Mouse (Mus musculus) limb, embryonic 13.5 days (tissue): ENCODE results near the gene Fam19a2. TPM values are rescaled to one million over a fixed set of nuclear protein-coding genes. Genes with fewer than 3 reads are reported as not detected.

Experiments
- ATAC-seq: fragments of 200-750 bp; cut with Nextera tagmentation; 2 replicates; pipeline ENCODE4 v1.8.0; 2017; ENCODE audit warnings: low read depth, moderate number of reproducible peaks, moderate TSS enrichment; ENCODE audit not compliant: low FRiP score
- H3K27ac ChIP-seq: fragments of 300-500 bp; sonication (generic); 2 replicates; pipeline ENCODE4 v1.5.1; 2015; ENCODE audit warnings: inconsistent platforms, mild to moderate bottlenecking, moderate library complexity
- H3K27me3 ChIP-seq: fragments of 300-500 bp; sonication (generic); 2 replicates; pipeline ENCODE4 v1.6.1; 2015; ENCODE audit warnings: mild to moderate bottlenecking, inconsistent platforms
- H3K36me3 ChIP-seq: fragments of 300-500 bp; sonication (generic); 2 replicates; pipeline ENCODE4 v1.6.1; 2015; ENCODE audit warnings: inconsistent platforms, mild to moderate bottlenecking, moderate library complexity
- H3K4me1 ChIP-seq: fragments of 300-500 bp; sonication (generic); 2 replicates; pipeline ENCODE4 v1.6.1; 2015; ENCODE audit warnings: inconsistent platforms
- H3K4me2 ChIP-seq: fragments of 300-500 bp; sonication (generic); replicated peaks from 2 replicates; pipeline ENCODE4 v1.6.1; 2015; ENCODE audit warnings: inconsistent platforms, mild to moderate bottlenecking, moderate library complexity
- H3K4me3 ChIP-seq: fragments of 300-500 bp; sonication (generic); 2 replicates; pipeline ENCODE4 v1.5.1; 2015; ENCODE audit warnings: moderate library complexity, mild to moderate bottlenecking, inconsistent platforms
- H3K9ac ChIP-seq: fragments of 300-500 bp; sonication (generic); 2 replicates; pipeline ENCODE4 v1.6.1; 2015; ENCODE audit warnings: mild to moderate bottlenecking, inconsistent platforms
- H3K9me3 ChIP-seq: fragments of 300-500 bp; sonication (generic); 2 replicates; pipeline ENCODE4 v1.6.1; 2016; ENCODE audit warnings: inconsistent platforms
- WGBS: fragments of 180-500 bp; shearing (Covaris S2); methylation state at CpG from one replicate; pipeline ENCODE4 v1.1.7; 2015; 5-methylcytosine and 5-hydroxymethylcytosine counted together
- polyA plus RNA-seq: library from polyadenylated mRNA; unstranded; fragments of >200 nt; fragmentation: Nextera tagmentation; extraction: Ambion mirVana; gene quantifications from 2 replicates; pipeline ENCODE4 v1.2.1, GENCODE M21; 2015

Fam19a2 gene
- polyA plus RNA-seq, 1 experiment from 2014 or later: 8.0 TPM

- no peaks in the 10 kb centered on the region for H3K36me3 ChIP-seq
- no peak overlapping the region for H3K4me2 ChIP-seq
- H3K4me1 ChIP-seq: no peaks in the 10 kb centered on the region
- no peak for ATAC-seq
- no peak overlapping the region for H3K9ac ChIP-seq
- WGBS: 69% methylated on average over 8 of the region's 8 CpGs
- no peak overlapping the region for H3K4me3 ChIP-seq
- H3K27ac ChIP-seq: no peak overlapping the region
- H3K9me3 ChIP-seq: no peaks in the 10 kb centered on the region
- no peaks in the 10 kb centered on the region for H3K27me3 ChIP-seq
These were observed 428.6 kb downstream of the Fam19a2 start for GRCm38 (mm10) chr10:123692186-123692925.

GRCm38 (mm10) chr10:123692926-123693224, 429.1 kb downstream of the Fam19a2 start:
- Histone ChIP-seq H3K36me3 (no peaks in the 10 kb centered on the region), H3K9ac (no peak overlapping the region), H3K27me3 (no peaks in the 10 kb centered on the region), H3K9me3 (no peaks in the 10 kb centered on the region), H3K4me1 (no peaks in the 10 kb centered on the region), H3K4me3 (no peak overlapping the region), H3K27ac (no peak overlapping the region), H3K4me2 (no peak overlapping the region)
- 90% methylated on average over 4 of the region's 4 CpGs for WGBS
- ATAC-seq: no peak

- no peak overlapping the region for H3K9ac ChIP-seq
- no peaks in the 10 kb centered on the region for H3K27me3 ChIP-seq
- H3K27ac ChIP-seq: no peak overlapping the region
- WGBS: 81% methylated on average over 4 of the region's 4 CpGs
- H3K4me3 ChIP-seq: no peak overlapping the region
- no peak overlapping the region for H3K4me2 ChIP-seq
- no peaks in the 10 kb centered on the region for H3K9me3 ChIP-seq
- no peak for ATAC-seq
- H3K4me1 ChIP-seq: 0 out of 2 replicates have a peak, but pooled peaks cover 3% of the 10 kb centered on the region
- no peaks in the 10 kb centered on the region for H3K36me3 ChIP-seq
These were observed 438.8 kb downstream of the Fam19a2 start for GRCm38 (mm10) chr10:123702595-123702994.

- Histone ChIP-seq H3K36me3 (no peaks in the 10 kb centered on the region), H3K4me3 (no peak overlapping the region), H3K4me1 (0 out of 2 replicates have a peak, but pooled peaks cover 3% of the 10 kb centered on the region), H3K9ac (no peak overlapping the region), H3K27me3 (no peaks in the 10 kb centered on the region), H3K4me2 (no peak overlapping the region), H3K27ac (no peak overlapping the region), H3K9me3 (no peaks in the 10 kb centered on the region)
- 74% methylated on average over 3 of the region's 3 CpGs for WGBS
- no peak for ATAC-seq
These were observed 443.2 kb downstream of the Fam19a2 start for GRCm38 (mm10) chr10:123707026-123707425.

GRCm38 (mm10) chr10:123710738-123711137, 446.9 kb downstream of the Fam19a2 start:
- H3K27ac ChIP-seq: no peak overlapping the region
- H3K4me1 ChIP-seq: no peaks in the 10 kb centered on the region
- H3K9me3 ChIP-seq: no peaks in the 10 kb centered on the region
- H3K9ac ChIP-seq: no peak overlapping the region
- no peak for ATAC-seq
- no peaks in the 10 kb centered on the region for H3K27me3 ChIP-seq
- no peak overlapping the region for H3K4me2 ChIP-seq
- WGBS: 82% methylated on average over 2 of the region's 2 CpGs
- no peaks in the 10 kb centered on the region for H3K36me3 ChIP-seq
- no peak overlapping the region for H3K4me3 ChIP-seq

- ATAC-seq: no peak
- 64% methylated on average over 2 of the region's 2 CpGs for WGBS
- Histone ChIP-seq H3K9me3 (no peaks in the 10 kb centered on the region), H3K27me3 (no peaks in the 10 kb centered on the region), H3K27ac (no peak overlapping the region), H3K4me2 (no peak overlapping the region), H3K9ac (no peak overlapping the region), H3K36me3 (no peaks in the 10 kb centered on the region), H3K4me3 (no peak overlapping the region), H3K4me1 (no peaks in the 10 kb centered on the region)
These were observed 458.2 kb downstream of the Fam19a2 start for GRCm38 (mm10) chr10:123721952-123722460.

- Histone ChIP-seq H3K36me3 (no peaks in the 10 kb centered on the region), H3K4me1 (no peaks in the 10 kb centered on the region), H3K9ac (no peak overlapping the region), H3K4me2 (no peak overlapping the region), H3K9me3 (no peaks in the 10 kb centered on the region), H3K4me3 (no peak overlapping the region), H3K27me3 (no peaks in the 10 kb centered on the region), H3K27ac (no peak overlapping the region)
- ATAC-seq: no peak
These were observed 459.8 kb downstream of the Fam19a2 start for GRCm38 (mm10) chr10:123723641-123724040.

GRCm38 (mm10) chr10:123748317-123748716, 484.5 kb downstream of the Fam19a2 start:
- no peaks in the 10 kb centered on the region for H3K9me3 ChIP-seq
- ATAC-seq: no peak
- 38% methylated on average over 1 of the region's 1 CpGs for WGBS
- no peaks in the 10 kb centered on the region for H3K27me3 ChIP-seq
- no peak overlapping the region for H3K9ac ChIP-seq
- H3K4me3 ChIP-seq: no peak overlapping the region
- no peak overlapping the region for H3K27ac ChIP-seq
- no peak overlapping the region for H3K4me2 ChIP-seq
- H3K36me3 ChIP-seq: no peaks in the 10 kb centered on the region
- H3K4me1 ChIP-seq: no peaks in the 10 kb centered on the region

- Histone ChIP-seq H3K4me1 (no peaks in the 10 kb centered on the region), H3K27me3 (no peaks in the 10 kb centered on the region), H3K27ac (no peak overlapping the region), H3K9me3 (no peaks in the 10 kb centered on the region), H3K9ac (no peak overlapping the region), H3K4me2 (no peak overlapping the region), H3K4me3 (no peak overlapping the region), H3K36me3 (no peaks in the 10 kb centered on the region)
- ATAC-seq: no peak
- 52% methylated on average over 6 of the region's 6 CpGs for WGBS
These were observed 488.0 kb downstream of the Fam19a2 start for GRCm38 (mm10) chr10:123751676-123752280.

GRCm38 (mm10) chr10:123752755-123753154, 489.0 kb downstream of the Fam19a2 start:
- no peak overlapping the region for H3K27ac ChIP-seq
- H3K9me3 ChIP-seq: no peaks in the 10 kb centered on the region
- 79% methylated on average over 3 of the region's 3 CpGs for WGBS
- no peaks in the 10 kb centered on the region for H3K36me3 ChIP-seq
- H3K27me3 ChIP-seq: no peaks in the 10 kb centered on the region
- H3K4me2 ChIP-seq: no peak overlapping the region
- no peak overlapping the region for H3K9ac ChIP-seq
- no peaks in the 10 kb centered on the region for H3K4me1 ChIP-seq
- H3K4me3 ChIP-seq: no peak overlapping the region
- no peak for ATAC-seq

- Histone ChIP-seq H3K27ac (no peak overlapping the region), H3K4me3 (no peak overlapping the region), H3K4me1 (no peaks in the 10 kb centered on the region), H3K9me3 (no peaks in the 10 kb centered on the region), H3K9ac (no peak overlapping the region), H3K27me3 (no peaks in the 10 kb centered on the region), H3K4me2 (no peak overlapping the region), H3K36me3 (no peaks in the 10 kb centered on the region)
- no peak for ATAC-seq
- WGBS: 82% methylated on average over 4 of the region's 4 CpGs
These were observed 490.2 kb downstream of the Fam19a2 start for GRCm38 (mm10) chr10:123753996-123754395.

GRCm38 (mm10) chr10:123789374-123789773, 525.6 kb downstream of the Fam19a2 start:
- Histone ChIP-seq H3K36me3 (no peaks in the 10 kb centered on the region), H3K27me3 (no peaks in the 10 kb centered on the region), H3K4me3 (no peak overlapping the region), H3K9me3 (no peaks in the 10 kb centered on the region), H3K27ac (no peak overlapping the region), H3K4me2 (no peak overlapping the region), H3K4me1 (no peaks in the 10 kb centered on the region), H3K9ac (no peak overlapping the region)
- 88% methylated on average over 2 of the region's 2 CpGs for WGBS
- no peak for ATAC-seq
